Mouse (Mus musculus) heart, postnatal 14 days (tissue): ENCODE measurements at regions not wholly inside any gene's neighbourhood (a gene's known extent, or its start where the extent isn't known, plus 50 kb on each side); places are given as distances from the start of the nearest gene placed in this dataset.

Experiments used
- DNase-seq, 2 experiments: peaks; one replicate each; pipeline ENCODE4 v3.0.0; 2021 to 2022
- intact Hi-C: fragments of 180-260 bp; cut with DNase I; formaldehyde crosslinking; loops from one replicate; pipeline ENCODE4 v1.15.1; 2025

GRCm38 (mm10) chr2:159086836-159087235 lies 292.2 kb downstream of the Dhx35 start:
- intact Hi-C loops, result no loop called here

DNA sequence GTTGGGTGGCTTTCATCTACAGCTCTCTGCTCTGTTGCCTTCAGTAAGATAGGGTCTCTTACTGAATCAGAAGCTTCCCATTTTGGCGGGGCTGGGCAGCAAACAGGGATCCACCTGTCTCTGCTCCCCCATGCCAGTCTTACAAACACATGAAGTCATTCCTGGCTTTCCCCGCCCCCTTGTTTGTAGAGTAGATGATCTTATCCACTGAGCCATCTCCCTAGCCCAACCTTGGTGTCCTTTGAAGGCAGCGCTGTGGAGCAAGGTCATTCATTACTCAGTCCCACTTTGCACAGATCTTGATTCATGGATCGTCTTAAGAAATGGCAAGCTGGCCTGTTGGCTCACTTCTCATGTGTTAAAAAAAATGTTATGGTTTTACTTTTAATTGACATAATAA lies 293.6 kb downstream of the Dhx35 start:
- no peak for DNase-seq
- intact Hi-C loops, result no loop called here

More at GRCm38 (mm10) chr2:159086836-159087235, 292.2 kb downstream of the Dhx35 start:
- DNase-seq, result no peak

GRCm38 (mm10) chr2:159096667-159097066 lies 302.1 kb downstream of the Dhx35 start:
- intact Hi-C loops, result no loop called here

GRCm38 (mm10) chr2:159134042-159134441 lies 339.4 kb downstream of the Dhx35 start:
- peak in 1 of 2 experiments; percentile 2 for DNase-seq
- intact Hi-C loops, result no loop called here

More at GRCm38 (mm10) chr2:159096667-159097066, 302.1 kb downstream of the Dhx35 start:
- DNase-seq, result peak; percentile 65 to 73

- no peak for DNase-seq
- intact Hi-C loops, result no loop called here
Measured at GRCm38 (mm10) chr2:159138603-159139002, 344.0 kb downstream of the Dhx35 start.

DNA sequence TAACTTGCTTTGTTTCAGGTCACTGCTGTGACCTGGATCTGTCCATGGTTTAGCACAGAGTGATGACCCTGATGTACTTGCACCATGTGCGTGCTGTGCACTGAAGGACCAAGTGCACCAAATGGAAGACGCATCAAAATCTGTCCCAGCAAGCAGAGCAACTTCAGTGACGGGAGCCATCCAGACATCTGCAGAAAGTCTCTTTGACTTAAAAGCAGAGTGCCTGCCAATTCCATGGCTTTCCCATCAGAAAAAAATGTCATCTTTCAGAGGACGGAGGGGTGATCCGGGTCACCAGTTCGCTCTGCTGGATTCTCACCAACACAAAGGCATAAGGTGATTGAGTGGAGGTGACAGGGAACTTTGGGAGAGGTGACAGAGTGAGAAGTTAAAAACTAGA lies 351.4 kb downstream of the Dhx35 start:
- intact Hi-C loops, result no loop called here
- DNase-seq, result no peak

DNA sequence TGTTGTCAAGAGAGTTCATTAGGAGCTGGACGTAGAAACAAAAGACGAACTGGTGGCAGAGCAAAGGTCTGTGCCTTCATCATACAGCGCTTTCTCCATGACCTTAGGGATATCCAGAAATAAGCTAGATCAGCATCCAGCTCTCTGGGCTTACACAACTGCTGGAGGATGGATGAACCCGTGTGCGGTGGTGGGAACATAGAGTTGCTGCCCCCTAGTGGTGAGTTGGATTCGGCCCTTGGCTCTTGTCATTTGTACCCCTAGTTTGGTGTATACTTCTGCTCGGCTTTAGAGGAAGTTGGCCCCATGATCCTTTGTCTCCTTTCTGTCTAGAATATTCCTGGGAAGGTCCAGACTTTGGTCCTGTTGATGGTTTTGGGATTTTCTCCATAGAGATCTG lies 369.4 kb downstream of the Dhx35 start:
- intact Hi-C loops, result loop anchor here (2.0 to 5.0 kb wide), 2 partner anchors 112 to 249 kb away; no protein-coding TSS in a partner anchor
- DNase-seq, result peak; percentile 43 to 52

GRCm38 (mm10) chr2:159168553-159169064 lies 374.0 kb downstream of the Dhx35 start:
- intact Hi-C loops, result no loop called here

GRCm38 (mm10) chr2:159196156-159196555 lies 401.5 kb downstream of the Dhx35 start:
- intact Hi-C loops, result no loop called here
- DNase-seq, result no peak

More at GRCm38 (mm10) chr2:159168553-159169064, 374.0 kb downstream of the Dhx35 start:
- peak; percentile 1 to 3 for DNase-seq

GRCm38 (mm10) chr2:159232266-159232665 lies 437.7 kb downstream of the Dhx35 start:
- intact Hi-C loops, result no loop called here
- no peak for DNase-seq

DNA sequence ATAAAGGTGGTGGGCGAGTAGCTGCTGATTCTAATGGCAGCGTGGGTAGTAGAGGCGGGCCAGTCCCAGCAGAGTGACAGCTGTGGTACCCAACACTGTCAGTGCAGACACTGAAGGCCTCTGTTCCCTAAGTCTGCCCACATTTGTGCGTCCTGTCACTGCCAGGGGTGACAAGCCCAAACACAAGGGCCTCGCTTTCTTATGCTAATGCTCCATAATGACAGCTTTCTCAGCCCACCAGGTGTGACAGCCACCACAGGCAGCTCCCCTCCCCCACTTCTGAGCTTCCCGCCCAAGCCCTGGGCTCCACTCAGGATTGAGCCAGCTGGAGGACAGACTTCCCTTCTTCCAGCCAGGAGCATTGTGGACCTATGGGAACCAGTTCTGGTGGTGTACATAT lies 440.4 kb downstream of the Dhx35 start:
- intact Hi-C loops, result no loop called here
- DNase-seq, result no peak

DNA sequence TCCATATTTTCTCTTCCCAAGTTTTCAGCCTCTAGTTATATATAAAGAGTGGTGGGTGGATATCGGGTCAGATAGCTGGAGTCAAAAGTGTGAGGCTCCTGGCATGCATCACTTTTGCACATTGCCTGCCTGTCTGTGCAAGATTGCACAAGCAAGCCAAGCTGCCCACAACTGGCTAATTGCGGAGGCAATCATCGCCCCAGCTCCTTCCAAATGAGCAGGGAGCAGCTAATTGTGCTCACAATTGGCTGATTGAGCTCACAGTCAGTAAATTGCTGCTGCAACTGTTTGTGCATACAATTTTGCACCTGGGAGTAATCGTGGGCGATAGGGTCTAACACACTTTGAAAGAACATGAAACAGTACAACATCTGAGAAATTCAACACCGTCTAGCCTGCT lies 455.5 kb downstream of the Dhx35 start:
- no peak for DNase-seq
- intact Hi-C loops, result no loop called here

- no peak for DNase-seq
- intact Hi-C loops, result no loop called here
Measured at GRCm38 (mm10) chr2:159250993-159251665, 456.5 kb downstream of the Dhx35 start.

GRCm38 (mm10) chr2:159270221-159271080 lies 475.8 kb downstream of the Dhx35 start:
- intact Hi-C loops, result no loop called here
- DNase-seq, result no peak

DNA sequence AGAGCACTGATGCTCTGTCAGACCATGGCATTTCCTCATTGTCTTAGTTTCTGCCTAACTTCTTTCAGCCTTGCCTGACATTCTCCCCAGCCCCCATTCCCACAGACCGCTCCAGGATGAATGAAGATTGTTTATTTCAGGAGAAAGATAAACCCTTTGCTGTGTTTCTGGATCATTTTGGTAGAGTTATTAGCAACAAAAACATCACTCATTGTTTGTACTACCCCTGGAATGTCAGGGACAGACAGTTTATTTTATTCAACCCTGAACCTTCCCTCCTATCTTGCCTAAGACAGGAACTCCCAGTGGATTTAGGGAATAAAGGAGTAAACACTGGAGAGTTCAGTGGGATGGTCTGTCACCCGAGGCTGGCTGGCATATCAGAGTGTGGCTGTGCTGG lies 484.3 kb downstream of the Dhx35 start:
- intact Hi-C loops, result no loop called here
- no peak for DNase-seq

- DNase-seq, result no peak
- intact Hi-C loops, result no loop called here
Measured at GRCm38 (mm10) chr2:159281558-159282320, 487.1 kb downstream of the Dhx35 start.

- DNase-seq, result no peak
- intact Hi-C loops, result no loop called here
Measured at GRCm38 (mm10) chr2:159284100-159284499, 489.5 kb downstream of the Dhx35 start.

- DNase-seq, result no peak
- intact Hi-C loops, result no loop called here
Measured at GRCm38 (mm10) chr2:159284525-159285189, 490.1 kb downstream of the Dhx35 start.

- intact Hi-C loops, result no loop called here
- no peak for DNase-seq
Measured at GRCm38 (mm10) chr2:159287996-159288563, 493.5 kb downstream of the Dhx35 start.

GRCm38 (mm10) chr2:159290081-159290480 lies 495.5 kb downstream of the Dhx35 start:
- DNase-seq, result no peak
- intact Hi-C loops, result no loop called here
